Mouse (Mus musculus): ENCODE measurements around the gene Gpr146. TPM values are rescaled to one million over a fixed set of nuclear protein-coding genes. Genes with fewer than 3 reads are reported as not detected.

The Gpr146 gene
- polyA plus RNA-seq, 1 experiment from 2014 or later: 1.4 TPM

- no peaks in the 10 kb centered on the region for H3K27me3 ChIP-seq (replicated peaks; ENCODE audit: control insufficient read depth, insufficient read depth, low read length)
- ATAC-seq (replicated peaks; ENCODE audit: low FRiP score, low TSS enrichment, low read depth) (no peak), DNase-seq (ENCODE audit: low spot score) (no peak)
- WGBS: 91% methylated on average over 11 of the region's 11 CpGs
- H3K9ac ChIP-seq (ENCODE audit: low read length): no peak overlapping the region
- no peaks in the 10 kb centered on the region for H3K36me3 ChIP-seq (ENCODE audit: control insufficient read depth, insufficient read depth, low read length)
- H3K4me2 ChIP-seq (ENCODE audit: low read length): no peak overlapping the region
- H3K27ac ChIP-seq (ENCODE audit: low read depth): no peak overlapping the region
- H3K4me3 ChIP-seq (ENCODE audit: low read depth, low read length): no peak overlapping the region
- no peaks in the 10 kb centered on the region for H3K4me1 ChIP-seq (replicated peaks; ENCODE audit: control insufficient read depth, insufficient read depth, low read length)
- H3K9me3 ChIP-seq (ENCODE audit: control insufficient read depth, low read length): no peaks in the 10 kb centered on the region
Measured at GRCm38 (mm10) chr5:139440926-139441725, 63.6 kb downstream of the Gpr146 start.

DNA sequence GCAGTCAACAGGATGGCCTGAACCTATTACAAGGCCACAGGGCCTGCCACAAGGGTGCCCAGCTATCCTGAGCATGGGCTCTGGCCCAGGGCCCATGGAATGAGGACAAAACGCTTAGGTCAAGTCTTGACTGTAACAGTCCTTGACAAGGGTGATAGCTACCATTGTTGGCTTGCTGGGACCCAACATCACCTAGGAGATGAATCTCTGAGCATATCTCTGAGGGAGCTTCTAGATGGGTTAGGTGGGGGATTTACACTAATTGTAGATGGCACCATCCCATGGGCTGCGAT is 64.2 kb downstream of the Gpr146 start:
- no peaks in the 10 kb centered on the region for H3K4me1 ChIP-seq (replicated peaks; ENCODE audit: control insufficient read depth, insufficient read depth, low read length)
- no peak overlapping the region for H3K9ac ChIP-seq (ENCODE audit: low read length)
- H3K9me3 ChIP-seq (ENCODE audit: control insufficient read depth, low read length): no peaks in the 10 kb centered on the region
- no peak overlapping the region for H3K4me3 ChIP-seq (ENCODE audit: low read depth, low read length)
- DNase-seq (ENCODE audit: low spot score) (no peak), ATAC-seq (replicated peaks; ENCODE audit: low FRiP score, low TSS enrichment, low read depth) (no peak)
- no peak overlapping the region for H3K27ac ChIP-seq (ENCODE audit: low read depth)
- H3K4me2 ChIP-seq (ENCODE audit: low read length): no peak overlapping the region
- 96% methylated on average over 2 of the region's 2 CpGs for WGBS
- H3K27me3 ChIP-seq (replicated peaks; ENCODE audit: control insufficient read depth, insufficient read depth, low read length): no peaks in the 10 kb centered on the region
- no peaks in the 10 kb centered on the region for H3K36me3 ChIP-seq (ENCODE audit: control insufficient read depth, insufficient read depth, low read length)

DNA sequence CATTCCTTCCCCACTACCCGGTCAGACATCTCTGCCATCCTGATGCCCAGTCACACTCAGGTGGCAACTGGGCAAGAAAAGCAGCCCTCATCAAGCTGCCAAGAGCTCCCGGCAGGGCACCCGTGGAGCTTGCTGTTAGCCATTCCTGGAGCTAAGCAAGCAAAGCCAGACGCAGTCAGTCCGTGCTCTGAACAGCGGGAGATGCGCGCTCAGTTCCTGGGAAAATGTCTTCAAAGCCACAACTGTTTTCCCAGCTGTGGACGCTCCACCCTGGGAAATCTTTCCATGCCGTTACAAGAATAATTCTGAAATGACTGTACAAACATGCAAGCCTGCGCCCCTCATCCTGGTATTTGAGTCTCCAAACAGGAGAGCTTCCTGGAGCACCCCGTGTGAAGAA is 64.9 kb downstream of the Gpr146 start:
- no peak for ATAC-seq (replicated peaks; ENCODE audit: low FRiP score, low TSS enrichment, low read depth)
- Histone ChIP-seq H3K4me1 (replicated peaks; ENCODE audit: control insufficient read depth, insufficient read depth, low read length) (no peaks in the 10 kb centered on the region), H3K36me3 (ENCODE audit: control insufficient read depth, insufficient read depth, low read length) (no peaks in the 10 kb centered on the region), H3K27ac (ENCODE audit: low read depth) (no peak overlapping the region), H3K4me3 (ENCODE audit: low read depth, low read length) (no peak overlapping the region), H3K4me2 (ENCODE audit: low read length) (no peak overlapping the region), H3K27me3 (replicated peaks; ENCODE audit: control insufficient read depth, insufficient read depth, low read length) (no peaks in the 10 kb centered on the region), H3K9me3 (ENCODE audit: control insufficient read depth, low read length) (no peaks in the 10 kb centered on the region), H3K9ac (ENCODE audit: low read length) (no peak overlapping the region)
- 83% methylated on average over 12 of the region's 12 CpGs for WGBS
- DNase-seq (ENCODE audit: low spot score): no peak

DNA sequence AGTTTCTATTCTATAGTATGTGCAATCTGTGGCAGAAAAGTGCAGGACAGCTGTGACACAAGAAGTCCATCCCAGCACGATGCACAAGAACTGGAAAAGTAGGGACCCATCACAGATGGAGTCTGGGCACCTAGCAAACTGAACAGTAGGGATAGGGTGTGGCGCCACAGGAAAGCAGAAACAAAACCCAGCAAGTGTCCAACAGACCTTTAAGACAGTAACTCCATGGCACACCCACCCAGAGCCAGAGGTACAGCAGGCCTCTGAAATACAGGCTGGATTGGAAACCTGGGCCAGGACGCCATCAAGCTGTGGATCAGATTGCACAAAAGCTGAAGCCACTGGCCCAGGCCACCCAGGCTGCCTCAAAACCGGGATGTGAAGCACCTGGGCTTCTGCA is 65.5 kb downstream of the Gpr146 start:
- H3K9ac ChIP-seq (ENCODE audit: low read length): no peak overlapping the region
- H3K9me3 ChIP-seq (ENCODE audit: control insufficient read depth, low read length): no peaks in the 10 kb centered on the region
- no peak overlapping the region for H3K27ac ChIP-seq (ENCODE audit: low read depth)
- H3K36me3 ChIP-seq (ENCODE audit: control insufficient read depth, insufficient read depth, low read length): no peaks in the 10 kb centered on the region
- H3K4me3 ChIP-seq (ENCODE audit: low read depth, low read length): no peak overlapping the region
- WGBS: 75% methylated on average over 4 of the region's 4 CpGs
- no peak for DNase-seq (ENCODE audit: low spot score)
- no peak overlapping the region for H3K4me2 ChIP-seq (ENCODE audit: low read length)
- H3K27me3 ChIP-seq (replicated peaks; ENCODE audit: control insufficient read depth, insufficient read depth, low read length): no peaks in the 10 kb centered on the region
- no peaks in the 10 kb centered on the region for H3K4me1 ChIP-seq (replicated peaks; ENCODE audit: control insufficient read depth, insufficient read depth, low read length)
- no peak for ATAC-seq (replicated peaks; ENCODE audit: low FRiP score, low TSS enrichment, low read depth)

DNA sequence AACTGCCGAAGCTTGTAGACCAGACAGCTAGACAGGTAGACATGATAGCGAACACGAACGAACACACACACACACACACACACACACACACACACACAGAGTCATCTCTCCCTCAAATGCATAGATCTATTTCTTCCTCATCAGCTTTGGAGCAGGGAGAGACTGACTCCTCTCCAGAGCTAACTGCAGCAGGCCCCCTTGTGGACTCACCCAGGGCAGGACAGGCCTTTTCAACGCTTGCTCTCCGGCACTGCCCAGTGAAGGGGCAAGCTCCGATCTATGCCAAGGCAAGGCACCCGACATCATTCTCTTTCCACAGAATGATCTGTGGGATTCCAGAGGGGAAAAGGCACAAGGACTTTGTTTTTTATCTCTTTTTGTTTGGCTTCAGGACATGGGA is 67.8 kb downstream of the Gpr146 start:
- H3K9me3 ChIP-seq (ENCODE audit: control insufficient read depth, low read length): no peaks in the 10 kb centered on the region
- no peak overlapping the region for H3K9ac ChIP-seq (ENCODE audit: low read length)
- H3K4me1 ChIP-seq (replicated peaks; ENCODE audit: control insufficient read depth, insufficient read depth, low read length): peaks cover 11% of the 10 kb centered on the region
- no peak for ATAC-seq (replicated peaks; ENCODE audit: low FRiP score, low TSS enrichment, low read depth)
- H3K27ac ChIP-seq (ENCODE audit: low read depth): no peak overlapping the region
- no peak for DNase-seq (ENCODE audit: low spot score)
- H3K36me3 ChIP-seq (ENCODE audit: control insufficient read depth, insufficient read depth, low read length): no peaks in the 10 kb centered on the region
- no peak overlapping the region for H3K4me2 ChIP-seq (ENCODE audit: low read length)
- no peaks in the 10 kb centered on the region for H3K27me3 ChIP-seq (replicated peaks; ENCODE audit: control insufficient read depth, insufficient read depth, low read length)
- WGBS: 84% methylated on average over 8 of the region's 8 CpGs
- no peak overlapping the region for H3K4me3 ChIP-seq (ENCODE audit: low read depth, low read length)

MicroRNAs within 50 kb of the gene (microRNA counts, 519-probe panel; counts per million panel counts)
- microRNA mmu-miR-339-3p (not detected), microRNA mmu-miR-339-5p (not detected)

Small RNA genes within 50 kb of the gene (microRNA-seq; reads per million reads assigned to microRNA genes)
- gene Mir339: 477 reads per million, percentile 72 among the genes with 10 or more reads in this experiment

Other genes with a start within 250 kb of the Gpr146 start
- gene Prkar1b, start 227.7 kb upstream of the Gpr146 start, polyA plus RNA-seq (2014; fragmentation: Nextera tagmentation; extraction: Ambion mirVana): 25.6 and 26.7 TPM in 2 replicates
- 7.4 and 7.9 TPM in 2 replicates for gene Dnaaf5, start 227.5 kb upstream of the Gpr146 start, polyA plus RNA-seq (2014; fragmentation: Nextera tagmentation; extraction: Ambion mirVana)
- 54.7 and 63.9 TPM in 2 replicates for gene Sun1, start 177.1 kb upstream of the Gpr146 start, polyA plus RNA-seq (2014; fragmentation: Nextera tagmentation; extraction: Ambion mirVana)
- gene Get4, start 125.4 kb upstream of the Gpr146 start, polyA plus RNA-seq (2014; fragmentation: Nextera tagmentation; extraction: Ambion mirVana): 152 and 161 TPM in 2 replicates
- gene Adap1, start 52.1 kb upstream of the Gpr146 start, polyA plus RNA-seq (2014; fragmentation: Nextera tagmentation; extraction: Ambion mirVana): 4.7 and 7.7 TPM in 2 replicates
- 149 and 150 TPM in 2 replicates for gene Cox19, start 26.3 kb upstream of the Gpr146 start, polyA plus RNA-seq (2014; fragmentation: Nextera tagmentation; extraction: Ambion mirVana)
- 5.9 and 9.1 TPM in 2 replicates for gene Cyp2w1, start 25.1 kb upstream of the Gpr146 start, polyA plus RNA-seq (2014; fragmentation: Nextera tagmentation; extraction: Ambion mirVana)
- gene C130050O18Rik, start 27.6 kb downstream of the Gpr146 start, polyA plus RNA-seq (2014; fragmentation: Nextera tagmentation; extraction: Ambion mirVana): 0.74 and 1.3 TPM in 2 replicates
- gene Gper1, start 45.5 kb downstream of the Gpr146 start, polyA plus RNA-seq (2014; fragmentation: Nextera tagmentation; extraction: Ambion mirVana): 1.9 and 2.1 TPM in 2 replicates
- 44.4 and 49.0 TPM in 2 replicates for gene 3110082I17Rik, start 82.8 kb downstream of the Gpr146 start, polyA plus RNA-seq (2014; fragmentation: Nextera tagmentation; extraction: Ambion mirVana)
- gene Zfand2a, start 106.9 kb downstream of the Gpr146 start, polyA plus RNA-seq (2014; fragmentation: Nextera tagmentation; extraction: Ambion mirVana): 5.7 and 9.4 TPM in 2 replicates
- not detected in 2 replicates for gene Uncx, start 165.8 kb downstream of the Gpr146 start, polyA plus RNA-seq (2014; fragmentation: Nextera tagmentation; extraction: Ambion mirVana)